Mouse (Mus musculus) heart, adult 2 months (tissue): ENCODE data around the gene Gcnt7.

Experiments
- CTCF ChIP-seq: fragments of 200-600 bp; IDR thresholded peaks from 2 replicates; pipeline ENCODE4 v1.8.1; 2022; ENCODE audit warnings: antibody characterized with exemption, mild to moderate bottlenecking, moderate library complexity
- POLR2A ChIP-seq: fragments of 200-500 bp; IDR thresholded peaks from 2 replicates; pipeline ENCODE4 v1.6.1; 2011; ENCODE audit warnings: mild to moderate bottlenecking, low read depth, low read length, control low read depth; ENCODE audit not compliant: insufficient read depth

GRCm38 (mm10) chr2:172473591-172473990, 15.2 kb upstream of the Gcnt7 start:
- no peak for TF ChIP-seq POLR2A
- TF ChIP-seq CTCF, result no peak
